Mouse (Mus musculus) forebrain, embryonic 11.5 days (tissue): ENCODE measurements at regions not wholly inside any gene's neighbourhood (a gene's known extent, or its start where the extent isn't known, plus 50 kb on each side); places are given as distances from the start of the nearest gene placed in this dataset.

ENCODE experiments used
- ATAC-seq: fragments of 200-750 bp; cut with Nextera tagmentation; replicated peaks from 2 replicates; pipeline ENCODE4 v1.8.0; 2017; ENCODE audit warnings: moderate TSS enrichment; ENCODE audit not compliant: low FRiP score
- DNase-seq: peaks from one replicate; pipeline ENCODE4 v3.0.0-alpha.2; 2017; ENCODE audit warnings: low spot score
- H3K27ac ChIP-seq: fragments of 300-500 bp; sonication (generic); 2 replicates; pipeline ENCODE4 v1.5.1; 2014; ENCODE audit warnings: low read depth, low read length
- H3K27me3 ChIP-seq: fragments of 300-500 bp; sonication (generic); 2 replicates; pipeline ENCODE4 v1.6.1; 2014; ENCODE audit warnings: mild to moderate bottlenecking, low read length, mixed read lengths; ENCODE audit not compliant: control insufficient read depth, insufficient read depth
- H3K36me3 ChIP-seq: fragments of 300-500 bp; sonication (generic); 2 replicates; pipeline ENCODE4 v1.6.1; 2014; ENCODE audit warnings: mild to moderate bottlenecking, low read length, moderate library complexity, mixed read lengths; ENCODE audit not compliant: control insufficient read depth, insufficient read depth
- H3K4me1 ChIP-seq: fragments of 300-500 bp; sonication (generic); replicated peaks from 2 replicates; pipeline ENCODE4 v1.6.1; 2014; ENCODE audit warnings: low read length, mixed read lengths; ENCODE audit not compliant: control insufficient read depth, insufficient read depth
- H3K4me2 ChIP-seq: fragments of 300-500 bp; sonication (generic); 2 replicates; pipeline ENCODE4 v1.6.1; 2014; ENCODE audit warnings: low read depth, mild to moderate bottlenecking, low read length, moderate library complexity, mixed read lengths; ENCODE audit not compliant: severe bottlenecking
- H3K4me3 ChIP-seq: fragments of 300-500 bp; sonication (generic); 2 replicates; pipeline ENCODE4 v1.5.1; 2014; ENCODE audit warnings: low read depth, low read length
- H3K9ac ChIP-seq: fragments of 300-500 bp; sonication (generic); 2 replicates; pipeline ENCODE4 v1.6.1; 2014; ENCODE audit warnings: low read length
- H3K9me3 ChIP-seq: fragments of 300-500 bp; sonication (generic); 2 replicates; pipeline ENCODE4 v1.6.1; 2016; ENCODE audit warnings: low read length, mixed read lengths; ENCODE audit not compliant: control insufficient read depth
- WGBS: fragments of 180-500 bp; shearing (Covaris S2); extraction: QIAGEN DNeasy Blood & Tissue Kit; methylation state at CpG from one replicate; pipeline ENCODE4 v1.1.7; 2014; 5-methylcytosine and 5-hydroxymethylcytosine counted together

DNA sequence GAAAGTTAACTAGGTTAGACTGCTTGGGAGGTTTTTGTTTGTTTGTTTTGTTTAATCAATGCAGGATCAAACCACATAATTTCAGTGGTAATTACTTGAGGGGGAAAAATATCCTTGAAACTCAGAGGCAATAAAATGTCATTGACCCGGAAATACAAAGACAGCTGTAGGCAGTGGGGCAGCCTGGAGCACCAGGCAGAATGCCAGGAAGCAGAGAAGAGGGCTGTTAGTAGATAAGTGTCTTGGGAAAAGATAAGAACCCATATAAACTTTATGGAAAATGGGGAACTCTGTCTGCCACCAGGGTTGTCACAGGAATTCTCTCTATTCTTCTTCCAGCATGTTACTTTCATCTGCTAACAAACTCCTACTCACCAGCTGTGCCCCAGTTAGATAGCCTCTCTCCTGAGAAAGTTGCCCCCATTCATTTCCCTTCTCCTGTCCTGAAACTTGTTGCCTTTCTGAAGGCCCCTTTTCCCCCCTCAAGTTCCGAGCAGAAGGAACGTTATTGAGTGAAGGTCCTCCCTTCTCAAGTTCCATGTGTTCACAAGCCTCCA lies 136.4 kb downstream of the H2al1j start:
- H3K4me1 ChIP-seq, result no peaks in the 10 kb centered on the region
- no peak overlapping the region for H3K9ac ChIP-seq
- no peaks in the 10 kb centered on the region for H3K36me3 ChIP-seq
- no peak for ATAC-seq
- no peak for DNase-seq
- no peak overlapping the region for H3K4me3 ChIP-seq
- 61% methylated on average over 3 of the region's 3 CpGs for WGBS
- no peak overlapping the region for H3K4me2 ChIP-seq
- H3K27ac ChIP-seq, result no peak overlapping the region
- H3K27me3 ChIP-seq, result 0 out of 2 replicates have a peak, but pooled peaks cover 2% of the 10 kb centered on the region
- H3K9me3 ChIP-seq, result no peaks in the 10 kb centered on the region

DNA sequence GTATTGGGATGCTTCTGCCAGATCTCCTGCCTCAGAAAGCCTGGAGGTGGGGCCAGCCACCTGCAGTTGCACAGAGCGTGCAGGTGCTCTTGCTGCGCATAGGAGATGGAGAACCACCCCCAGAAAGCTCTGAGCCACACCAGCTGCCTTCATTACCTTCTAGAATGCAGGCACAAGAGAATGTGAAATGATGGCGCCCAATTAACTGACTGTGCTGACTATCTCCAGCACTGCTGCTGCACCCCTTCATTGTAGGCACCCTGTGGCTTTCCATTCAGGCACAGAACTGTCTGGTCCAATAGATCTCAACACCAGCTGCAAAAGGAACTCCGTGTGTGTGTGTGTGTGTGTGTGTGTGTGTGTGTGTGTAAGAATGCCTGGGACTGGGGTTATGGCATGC lies 138.6 kb downstream of the H2al1j start:
- ATAC-seq, result no peak
- no peak overlapping the region for H3K27ac ChIP-seq
- H3K9me3 ChIP-seq, result no peaks in the 10 kb centered on the region
- H3K27me3 ChIP-seq, result peaks cover 2% of the 10 kb centered on the region; the same call in 1 of the 2 replicates
- 53% methylated on average over 4 of the region's 4 CpGs for WGBS
- no peaks in the 10 kb centered on the region for H3K36me3 ChIP-seq
- no peak for DNase-seq
- no peak overlapping the region for H3K9ac ChIP-seq
- no peaks in the 10 kb centered on the region for H3K4me1 ChIP-seq
- no peak overlapping the region for H3K4me3 ChIP-seq
- no peak overlapping the region for H3K4me2 ChIP-seq

DNA sequence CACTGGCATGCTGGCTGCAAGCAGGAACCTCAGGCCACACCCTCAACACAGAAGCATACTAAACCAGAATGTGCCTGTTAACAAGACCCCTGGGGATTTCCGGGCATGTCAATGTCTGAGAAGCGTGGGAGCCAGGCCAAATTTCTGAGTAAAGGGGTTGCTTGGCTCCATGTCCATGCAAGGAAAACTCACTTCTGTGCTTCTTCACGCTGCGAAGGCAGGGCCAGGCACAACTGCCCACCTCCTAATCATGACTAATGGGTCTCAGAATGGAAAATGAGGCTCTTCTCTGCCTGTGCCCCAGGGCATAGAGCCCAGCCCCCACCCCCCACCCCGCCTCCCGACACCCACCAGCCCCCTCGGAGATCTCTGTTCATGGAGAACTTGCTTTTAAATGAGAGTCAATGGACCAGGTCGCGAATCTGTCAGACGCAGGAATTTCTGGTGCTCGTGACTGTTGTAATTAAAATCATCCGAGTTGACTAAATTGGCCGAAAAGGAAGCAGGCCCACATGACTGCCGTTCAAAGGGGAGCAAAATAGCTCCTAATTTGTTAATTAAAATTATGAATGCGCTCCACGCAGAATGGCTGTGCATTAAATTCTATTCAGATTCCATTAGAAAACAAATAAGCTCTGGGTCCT lies 152.2 kb downstream of the H2al1j start:
- H3K9ac ChIP-seq, result no peak overlapping the region
- no peaks in the 10 kb centered on the region for H3K36me3 ChIP-seq
- DNase-seq (peak; percentile 58), ATAC-seq (peak; percentile 46; the same call in 1 of the 2 replicates)
- no peaks in the 10 kb centered on the region for H3K9me3 ChIP-seq
- no peak overlapping the region for H3K4me3 ChIP-seq
- no peaks in the 10 kb centered on the region for H3K4me1 ChIP-seq
- H3K4me2 ChIP-seq, result no peak overlapping the region
- H3K27ac ChIP-seq, result no peak overlapping the region
- WGBS, result 43% methylated on average over 16 of the region's 16 CpGs
- H3K27me3 ChIP-seq, result peaks cover 2% of the 10 kb centered on the region; the same call in 1 of the 2 replicates

DNA sequence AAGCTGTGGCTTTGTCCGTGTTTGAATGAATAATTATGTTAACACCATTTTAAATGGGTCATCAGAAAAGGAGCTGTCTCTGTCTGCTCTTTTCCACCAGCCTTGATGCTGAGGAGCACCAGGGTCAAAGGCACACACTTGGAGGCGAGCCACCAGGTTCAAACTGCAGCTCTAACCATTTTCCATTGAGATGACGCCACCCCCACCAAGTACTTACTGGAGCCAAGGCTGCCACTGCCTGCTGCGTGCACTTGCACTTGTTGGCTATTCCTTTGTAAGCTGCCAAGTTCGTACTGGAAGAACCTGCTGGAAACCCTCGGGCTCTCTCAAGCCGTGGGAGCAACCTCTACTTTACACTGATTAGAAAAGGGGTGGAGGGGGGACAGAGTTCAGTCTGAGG lies 154.5 kb downstream of the H2al1j start:
- H3K4me2 ChIP-seq, result no peak overlapping the region
- DNase-seq (no peak), ATAC-seq (no peak)
- H3K27ac ChIP-seq, result no peak overlapping the region
- H3K9me3 ChIP-seq, result no peaks in the 10 kb centered on the region
- no peak overlapping the region for H3K9ac ChIP-seq
- H3K36me3 ChIP-seq, result no peaks in the 10 kb centered on the region
- WGBS, result 73% methylated on average over 7 of the region's 7 CpGs
- 0 out of 2 replicates have a peak, but pooled peaks cover 2% of the 10 kb centered on the region for H3K4me1 ChIP-seq
- peaks cover 2% of the 10 kb centered on the region; the same call in 1 of the 2 replicates for H3K27me3 ChIP-seq
- H3K4me3 ChIP-seq, result no peak overlapping the region

DNA sequence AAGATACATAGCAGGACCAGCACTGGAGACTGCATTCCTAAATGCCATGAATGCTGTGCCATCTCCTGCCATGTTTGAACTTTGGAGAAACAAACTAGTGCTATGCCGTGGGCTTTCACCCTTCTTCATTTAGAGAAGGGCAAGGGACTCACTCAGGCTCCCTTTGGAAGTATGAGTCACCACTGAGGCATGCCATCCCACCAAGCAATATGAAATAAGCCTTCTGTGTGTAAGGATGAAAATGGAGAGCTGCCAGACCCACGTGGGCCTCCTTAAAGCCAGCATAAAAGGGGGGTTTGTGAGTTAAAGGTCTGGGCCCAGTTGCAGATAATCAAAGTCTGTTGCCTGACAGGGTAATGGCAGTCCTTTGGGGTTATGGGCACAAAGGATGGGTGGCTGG lies 159.0 kb downstream of the H2al1j start:
- Histone ChIP-seq H3K27ac (no peak overlapping the region), H3K36me3 (no peaks in the 10 kb centered on the region), H3K4me1 (peaks cover 2% of the 10 kb centered on the region; the same call in 1 of the 2 replicates), H3K9me3 (no peaks in the 10 kb centered on the region), H3K27me3 (peaks cover 2% of the 10 kb centered on the region; the same call in 1 of the 2 replicates), H3K4me2 (no peak overlapping the region), H3K4me3 (no peak overlapping the region), H3K9ac (no peak overlapping the region)
- 55% methylated on average over 2 of the region's 2 CpGs for WGBS
- no peak for ATAC-seq
- DNase-seq, result no peak

DNA sequence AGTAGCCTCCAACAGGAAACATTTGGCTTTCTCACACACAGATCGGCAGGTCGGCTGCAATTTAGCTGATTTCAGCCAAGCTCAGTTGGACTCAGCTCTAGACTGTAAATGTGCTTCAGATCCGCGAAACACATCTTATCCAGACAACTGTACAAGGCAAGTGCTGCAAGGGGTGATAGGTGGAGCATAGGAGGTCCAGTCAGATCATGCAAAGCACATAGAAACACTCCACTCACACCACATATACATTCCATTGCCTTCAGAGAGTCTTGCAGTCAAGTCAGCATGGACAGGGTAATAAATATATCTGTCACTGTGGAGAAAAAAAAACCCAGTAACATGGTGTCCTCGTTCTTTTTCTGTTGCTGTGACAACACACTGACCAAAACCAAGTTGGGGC lies 160.3 kb downstream of the H2al1j start:
- ATAC-seq (no peak), DNase-seq (no peak)
- peaks cover 2% of the 10 kb centered on the region; the same call in 1 of the 2 replicates for H3K4me1 ChIP-seq
- no peaks in the 10 kb centered on the region for H3K36me3 ChIP-seq
- H3K9ac ChIP-seq, result no peak overlapping the region
- no peaks in the 10 kb centered on the region for H3K9me3 ChIP-seq
- WGBS, result 84% methylated on average over 5 of the region's 5 CpGs
- H3K4me3 ChIP-seq, result no peak overlapping the region
- H3K27me3 ChIP-seq, result no peaks in the 10 kb centered on the region; the same call in 1 of the 2 replicates
- no peak overlapping the region for H3K4me2 ChIP-seq
- H3K27ac ChIP-seq, result no peak overlapping the region

DNA sequence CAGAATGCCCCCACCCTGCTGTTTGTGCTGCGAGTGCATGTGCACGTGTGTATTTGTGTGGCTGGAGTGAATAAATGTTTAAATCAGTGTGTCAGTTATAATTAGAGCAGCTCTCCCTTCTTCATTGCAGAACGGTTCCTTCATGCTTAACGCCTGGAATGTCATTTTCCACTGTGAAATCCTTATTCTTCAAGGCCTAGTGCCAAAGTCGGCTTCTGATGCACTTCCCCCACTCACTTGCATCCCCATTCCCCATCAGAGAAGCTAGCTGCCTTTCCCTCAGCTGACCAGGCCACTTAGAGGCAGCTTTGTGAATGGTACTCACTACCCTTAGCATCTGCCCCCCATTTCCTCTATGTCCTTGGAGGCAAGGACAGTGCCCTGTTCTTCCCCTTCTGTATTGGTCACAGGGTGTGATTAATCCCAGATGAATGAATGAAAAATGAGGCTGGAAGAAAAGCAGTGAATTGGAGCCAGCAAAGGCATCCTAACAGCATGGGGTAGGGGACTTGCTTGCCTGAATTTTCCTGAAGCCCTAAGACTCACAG lies 162.6 kb downstream of the H2al1j start:
- H3K9ac ChIP-seq, result no peak overlapping the region
- H3K27ac ChIP-seq, result no peak overlapping the region
- DNase-seq (no peak), ATAC-seq (no peak)
- no peaks in the 10 kb centered on the region; the same call in 1 of the 2 replicates for H3K27me3 ChIP-seq
- H3K36me3 ChIP-seq, result no peaks in the 10 kb centered on the region
- WGBS, result 42% methylated on average over 5 of the region's 5 CpGs
- no peaks in the 10 kb centered on the region for H3K9me3 ChIP-seq
- peaks cover 2% of the 10 kb centered on the region; the same call in 1 of the 2 replicates for H3K4me1 ChIP-seq
- no peak overlapping the region for H3K4me2 ChIP-seq
- no peak overlapping the region for H3K4me3 ChIP-seq

DNA sequence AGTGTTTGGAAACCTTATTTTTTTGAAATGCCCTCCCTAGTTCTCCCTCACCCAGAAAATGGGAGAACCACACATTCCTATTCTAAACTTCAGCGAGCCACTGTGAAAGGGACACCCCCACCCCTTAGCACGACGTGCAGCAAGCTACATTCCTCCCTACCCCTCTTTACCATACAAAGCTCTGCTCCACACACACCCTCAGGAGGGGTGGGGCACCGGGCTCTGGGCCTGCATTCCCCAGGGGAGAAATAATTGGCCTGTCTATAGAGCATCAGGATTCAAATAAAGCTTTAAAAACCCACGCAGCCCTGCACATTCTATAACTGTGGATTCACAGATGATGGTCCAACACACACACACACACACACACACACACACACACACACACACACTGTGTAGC lies 163.6 kb downstream of the H2al1j start:
- H3K27ac ChIP-seq, result no peak overlapping the region
- no peak overlapping the region for H3K9ac ChIP-seq
- no peaks in the 10 kb centered on the region for H3K36me3 ChIP-seq
- H3K4me2 ChIP-seq, result no peak overlapping the region
- peaks cover 2% of the 10 kb centered on the region; the same call in 1 of the 2 replicates for H3K4me1 ChIP-seq
- DNase-seq, result peak; percentile 50
- no peak for ATAC-seq
- no peaks in the 10 kb centered on the region for H3K9me3 ChIP-seq
- no peak overlapping the region for H3K4me3 ChIP-seq
- H3K27me3 ChIP-seq, result no peaks in the 10 kb centered on the region; the same call in 1 of the 2 replicates
- 19% methylated on average over 5 of the region's 5 CpGs for WGBS
